Mouse (Mus musculus): Measurements from ENCODE around the gene Olfr1033. TPM values are rescaled to one million over a fixed set of nuclear protein-coding genes. Genes with fewer than 3 reads are reported as not detected.

Olfr1033 gene
- total and polyA plus RNA-seq, 2 experiments from 2014 or later, result 4.0 TPM

- H3K4me3 ChIP-seq (ENCODE audit: low read depth, low read length), result no peak within 1 kb of the TSS
- H3K27me3 ChIP-seq (ENCODE audit: control insufficient read depth, insufficient read depth, low read length), result no peaks in the 10 kb centered on the region
- H3K27ac ChIP-seq (ENCODE audit: low read depth), result no peak within 1 kb of the TSS
- TF ChIP-seq CTCF (IDR thresholded peaks at IDR 0.05; ENCODE audit: low read depth) (no peak), EP300 (IDR thresholded peaks at IDR 0.05; ENCODE audit: low read depth) (no peak)
- H3K9me3 ChIP-seq (replicated peaks; ENCODE audit: control insufficient read depth, low read length), result no peaks in the 10 kb centered on the region
- whole genome bisulfite sequencing, result 79% methylated on average over 2 of the region's 2 CpGs
- ATAC-seq (ENCODE audit: insufficient read depth, low read depth), result no peak
- no peak within 1 kb of the TSS for H3K4me2 ChIP-seq (ENCODE audit: low read depth, low read length)
- no peak for DNase-seq (ENCODE audit: low spot score)
- no peak within 1 kb of the TSS for H3K9ac ChIP-seq (replicated peaks; ENCODE audit: low read depth, low read length)
- H3K36me3 ChIP-seq (replicated peaks; ENCODE audit: control insufficient read depth, insufficient read depth, low read length), result no peaks in the 10 kb centered on the region
- no peaks in the 10 kb centered on the region for H3K4me1 ChIP-seq (ENCODE audit: control insufficient read depth, insufficient read depth)
These were observed 66.9 kb downstream of the Olfr1033 start, which contains the start of gene Olfr1037 for GRCm38 (mm10) chr2:86087285-86087684. TSS of gene Olfr1037 (minus strand) at chr2:86087385.

Other genes with a start within 250 kb of the Olfr1033 start
- gene Olfr1014, start 247.9 kb upstream of the Olfr1033 start, total RNA-seq (2014; rRNA removed; ENCODE audit: low replicate concordance), result not detected in 2 replicates
- not detected in 2 replicates for gene Olfr1014, start 247.9 kb upstream of the Olfr1033 start, polyA plus RNA-seq (2015; fragmentation: Nextera tagmentation; extraction: Ambion mirVana)
- not detected in 2 replicates for gene Olfr1015, start 238.6 kb upstream of the Olfr1033 start, total RNA-seq (2014; rRNA removed; ENCODE audit: low replicate concordance)
- gene Olfr1015, start 238.6 kb upstream of the Olfr1033 start, polyA plus RNA-seq (2015; fragmentation: Nextera tagmentation; extraction: Ambion mirVana), result not detected in 2 replicates
- gene Olfr1016, start 218.1 kb upstream of the Olfr1033 start, total RNA-seq (2014; rRNA removed; ENCODE audit: low replicate concordance), result not detected in 2 replicates
- not detected in 2 replicates for gene Olfr1016, start 218.1 kb upstream of the Olfr1033 start, polyA plus RNA-seq (2015; fragmentation: Nextera tagmentation; extraction: Ambion mirVana)
- not detected in 2 replicates for gene Olfr1018, start 202.2 kb upstream of the Olfr1033 start, total RNA-seq (2014; rRNA removed; ENCODE audit: low replicate concordance)
- not detected in 2 replicates for gene Olfr1018, start 202.2 kb upstream of the Olfr1033 start, polyA plus RNA-seq (2015; fragmentation: Nextera tagmentation; extraction: Ambion mirVana)
- gene Olfr1019, start 175.2 kb upstream of the Olfr1033 start, total RNA-seq (2014; rRNA removed; ENCODE audit: low replicate concordance), result not detected in 2 replicates
- gene Olfr1019, start 175.2 kb upstream of the Olfr1033 start, polyA plus RNA-seq (2015; fragmentation: Nextera tagmentation; extraction: Ambion mirVana), result not detected in 2 replicates
- gene Olfr1020, start 173.6 kb upstream of the Olfr1033 start, total RNA-seq (2014; rRNA removed; ENCODE audit: low replicate concordance), result not detected in 2 replicates
- not detected in 2 replicates for gene Olfr1020, start 173.6 kb upstream of the Olfr1033 start, polyA plus RNA-seq (2015; fragmentation: Nextera tagmentation; extraction: Ambion mirVana)
- gene Olfr1022, start 152.0 kb upstream of the Olfr1033 start, total RNA-seq (2014; rRNA removed; ENCODE audit: low replicate concordance), result not detected in 2 replicates
- not detected in 2 replicates for gene Olfr1022, start 152.0 kb upstream of the Olfr1033 start, polyA plus RNA-seq (2015; fragmentation: Nextera tagmentation; extraction: Ambion mirVana)
- not detected in 2 replicates for gene Olfr1023, start 135.0 kb upstream of the Olfr1033 start, total RNA-seq (2014; rRNA removed; ENCODE audit: low replicate concordance)
- not detected in 2 replicates for gene Olfr1023, start 135.0 kb upstream of the Olfr1033 start, polyA plus RNA-seq (2015; fragmentation: Nextera tagmentation; extraction: Ambion mirVana)
- gene Olfr1024, start 115.6 kb upstream of the Olfr1033 start, total RNA-seq (2014; rRNA removed; ENCODE audit: low replicate concordance), result not detected in 2 replicates
- gene Olfr1024, start 115.6 kb upstream of the Olfr1033 start, polyA plus RNA-seq (2015; fragmentation: Nextera tagmentation; extraction: Ambion mirVana), result not detected in 2 replicates
- not detected in 2 replicates for gene Olfr1025-ps1, start 105.4 kb upstream of the Olfr1033 start, total RNA-seq (2014; rRNA removed; ENCODE audit: low replicate concordance)
- not detected in 2 replicates for gene Olfr1025-ps1, start 105.4 kb upstream of the Olfr1033 start, polyA plus RNA-seq (2015; fragmentation: Nextera tagmentation; extraction: Ambion mirVana)
- gene Olfr1026, start 99.1 kb upstream of the Olfr1033 start, total RNA-seq (2014; rRNA removed; ENCODE audit: low replicate concordance), result not detected in 2 replicates
- gene Olfr1026, start 99.1 kb upstream of the Olfr1033 start, polyA plus RNA-seq (2015; fragmentation: Nextera tagmentation; extraction: Ambion mirVana), result not detected in 2 replicates
- gene Olfr1028, start 70.2 kb upstream of the Olfr1033 start, total RNA-seq (2014; rRNA removed; ENCODE audit: low replicate concordance), result not detected in 2 replicates
- gene Olfr1028, start 70.2 kb upstream of the Olfr1033 start, polyA plus RNA-seq (2015; fragmentation: Nextera tagmentation; extraction: Ambion mirVana), result not detected in 2 replicates
- not detected in 2 replicates for gene Olfr1029, start 46.7 kb upstream of the Olfr1033 start, total RNA-seq (2014; rRNA removed; ENCODE audit: low replicate concordance)
- gene Olfr1029, start 46.7 kb upstream of the Olfr1033 start, polyA plus RNA-seq (2015; fragmentation: Nextera tagmentation; extraction: Ambion mirVana), result not detected in 2 replicates
- not detected in 2 replicates for gene Olfr1030, start 41.4 kb upstream of the Olfr1033 start, total RNA-seq (2014; rRNA removed; ENCODE audit: low replicate concordance)
- not detected in 2 replicates for gene Olfr1030, start 41.4 kb upstream of the Olfr1033 start, polyA plus RNA-seq (2015; fragmentation: Nextera tagmentation; extraction: Ambion mirVana)
- gene Olfr1031, start 30.3 kb upstream of the Olfr1033 start, total RNA-seq (2014; rRNA removed; ENCODE audit: low replicate concordance), result not detected in 2 replicates
- gene Olfr1031, start 30.3 kb upstream of the Olfr1033 start, polyA plus RNA-seq (2015; fragmentation: Nextera tagmentation; extraction: Ambion mirVana), result not detected in 2 replicates
- not detected in 2 replicates for gene Olfr1032, start 15.1 kb upstream of the Olfr1033 start, total RNA-seq (2014; rRNA removed; ENCODE audit: low replicate concordance)
- not detected in 2 replicates for gene Olfr1032, start 15.1 kb upstream of the Olfr1033 start, polyA plus RNA-seq (2015; fragmentation: Nextera tagmentation; extraction: Ambion mirVana)
- 0.35 TPM in 1 of 2 replicates, not detected in the other for gene Olfr1034, start 25.2 kb downstream of the Olfr1033 start, total RNA-seq (2014; rRNA removed; ENCODE audit: low replicate concordance)
- gene Olfr1034, start 25.2 kb downstream of the Olfr1033 start, polyA plus RNA-seq (2015; fragmentation: Nextera tagmentation; extraction: Ambion mirVana), result 0.04 and 0.05 TPM in 2 replicates
- gene Olfr1036, start 53.4 kb downstream of the Olfr1033 start, total RNA-seq (2014; rRNA removed; ENCODE audit: low replicate concordance), result not detected in 2 replicates
- not detected in 2 replicates for gene Olfr1036, start 53.4 kb downstream of the Olfr1033 start, polyA plus RNA-seq (2015; fragmentation: Nextera tagmentation; extraction: Ambion mirVana)
- not detected in 2 replicates for gene Olfr1037, start 66.8 kb downstream of the Olfr1033 start, total RNA-seq (2014; rRNA removed; ENCODE audit: low replicate concordance)
- gene Olfr1037, start 66.8 kb downstream of the Olfr1033 start, polyA plus RNA-seq (2015; fragmentation: Nextera tagmentation; extraction: Ambion mirVana), result not detected in 2 replicates
- not detected in 2 replicates for gene Olfr1039, start 115.3 kb downstream of the Olfr1033 start, total RNA-seq (2014; rRNA removed; ENCODE audit: low replicate concordance)
- gene Olfr1039, start 115.3 kb downstream of the Olfr1033 start, polyA plus RNA-seq (2015; fragmentation: Nextera tagmentation; extraction: Ambion mirVana), result not detected in 2 replicates
- not detected in 2 replicates for gene Olfr1040, start 126.1 kb downstream of the Olfr1033 start, total RNA-seq (2014; rRNA removed; ENCODE audit: low replicate concordance)
- not detected in 2 replicates for gene Olfr1040, start 126.1 kb downstream of the Olfr1033 start, polyA plus RNA-seq (2015; fragmentation: Nextera tagmentation; extraction: Ambion mirVana)
- not detected in 2 replicates for gene Olfr1042, start 141.2 kb downstream of the Olfr1033 start, total RNA-seq (2014; rRNA removed; ENCODE audit: low replicate concordance)
- not detected in 2 replicates for gene Olfr1042, start 141.2 kb downstream of the Olfr1033 start, polyA plus RNA-seq (2015; fragmentation: Nextera tagmentation; extraction: Ambion mirVana)
- not detected in 2 replicates for gene Olfr1043, start 146.9 kb downstream of the Olfr1033 start, total RNA-seq (2014; rRNA removed; ENCODE audit: low replicate concordance)
- not detected in 2 replicates for gene Olfr1043, start 146.9 kb downstream of the Olfr1033 start, polyA plus RNA-seq (2015; fragmentation: Nextera tagmentation; extraction: Ambion mirVana)
- not detected in 2 replicates for gene Olfr1044, start 157.2 kb downstream of the Olfr1033 start, total RNA-seq (2014; rRNA removed; ENCODE audit: low replicate concordance)
- gene Olfr1044, start 157.2 kb downstream of the Olfr1033 start, polyA plus RNA-seq (2015; fragmentation: Nextera tagmentation; extraction: Ambion mirVana), result not detected in 2 replicates
- not detected in 2 replicates for gene Olfr52, start 165.1 kb downstream of the Olfr1033 start, total RNA-seq (2014; rRNA removed; ENCODE audit: low replicate concordance)
- not detected in 2 replicates for gene Olfr52, start 165.1 kb downstream of the Olfr1033 start, polyA plus RNA-seq (2015; fragmentation: Nextera tagmentation; extraction: Ambion mirVana)
- not detected in 2 replicates for gene Olfr1045, start 182.4 kb downstream of the Olfr1033 start, total RNA-seq (2014; rRNA removed; ENCODE audit: low replicate concordance)
- gene Olfr1045, start 182.4 kb downstream of the Olfr1033 start, polyA plus RNA-seq (2015; fragmentation: Nextera tagmentation; extraction: Ambion mirVana), result not detected in 2 replicates
- gene Olfr1046, start 198.7 kb downstream of the Olfr1033 start, total RNA-seq (2014; rRNA removed; ENCODE audit: low replicate concordance), result not detected in 2 replicates
- not detected in 2 replicates for gene Olfr1046, start 198.7 kb downstream of the Olfr1033 start, polyA plus RNA-seq (2015; fragmentation: Nextera tagmentation; extraction: Ambion mirVana)
- gene Olfr1047, start 210.8 kb downstream of the Olfr1033 start, total RNA-seq (2014; rRNA removed; ENCODE audit: low replicate concordance), result not detected in 2 replicates
- not detected in 2 replicates for gene Olfr1047, start 210.8 kb downstream of the Olfr1033 start, polyA plus RNA-seq (2015; fragmentation: Nextera tagmentation; extraction: Ambion mirVana)
- not detected in 2 replicates for gene Olfr1048, start 219.7 kb downstream of the Olfr1033 start, total RNA-seq (2014; rRNA removed; ENCODE audit: low replicate concordance)
- not detected in 2 replicates for gene Olfr1048, start 219.7 kb downstream of the Olfr1033 start, polyA plus RNA-seq (2015; fragmentation: Nextera tagmentation; extraction: Ambion mirVana)
- gene Olfr1049, start 237.7 kb downstream of the Olfr1033 start, total RNA-seq (2014; rRNA removed; ENCODE audit: low replicate concordance), result not detected in 2 replicates
- not detected in 2 replicates for gene Olfr1049, start 237.7 kb downstream of the Olfr1033 start, polyA plus RNA-seq (2015; fragmentation: Nextera tagmentation; extraction: Ambion mirVana)